Mouse (Mus musculus) neural tube, embryonic 11.5 days (tissue): ENCODE data around the gene Tubg2. TPM values are rescaled to one million over a fixed set of nuclear protein-coding genes. Genes with fewer than 3 reads are reported as not detected.
"Not testable (repeated sequence)": the region's sequence is repeated elsewhere in the genome, so short reads cannot be mapped to it uniquely, and the experiment has no call there.

ENCODE experiments used
- ATAC-seq: fragments of 200-750 bp; cut with Nextera tagmentation; 2 replicates; pipeline ENCODE4 v1.8.0; 2017; ENCODE audit warnings: moderate number of reproducible peaks, mild to moderate bottlenecking, moderate TSS enrichment, moderate library complexity; ENCODE audit not compliant: insufficient read depth, low FRiP score, low TSS enrichment
- DNase-seq: peaks from one replicate; pipeline ENCODE4 v3.0.0-alpha.2; 2015; ENCODE audit warnings: low spot score
- H3K27ac ChIP-seq: fragments of 300-500 bp; sonication (generic); 2 replicates; pipeline ENCODE4 v1.5.1; 2014; ENCODE audit warnings: low read depth, mild to moderate bottlenecking, low read length
- H3K27me3 ChIP-seq: fragments of 300-500 bp; sonication (generic); 2 replicates; pipeline ENCODE4 v1.6.1; 2014; ENCODE audit warnings: mild to moderate bottlenecking, low read length, mixed read lengths; ENCODE audit not compliant: control insufficient read depth, insufficient read depth
- H3K36me3 ChIP-seq: fragments of 300-500 bp; sonication (generic); 2 replicates; pipeline ENCODE4 v1.6.1; 2014; ENCODE audit warnings: mild to moderate bottlenecking, low read length, moderate library complexity, mixed read lengths; ENCODE audit not compliant: control insufficient read depth, insufficient read depth
- H3K4me1 ChIP-seq: fragments of 300-500 bp; sonication (generic); 2 replicates; pipeline ENCODE4 v1.6.1; 2014; ENCODE audit warnings: low read length, mixed read lengths; ENCODE audit not compliant: control insufficient read depth, insufficient read depth
- H3K4me2 ChIP-seq: fragments of 300-500 bp; sonication (generic); 2 replicates; pipeline ENCODE4 v1.6.1; 2014; ENCODE audit warnings: low read depth, mild to moderate bottlenecking, moderate library complexity
- H3K4me3 ChIP-seq: fragments of 300-500 bp; sonication (generic); 2 replicates; pipeline ENCODE4 v1.5.1; 2014; ENCODE audit warnings: low read depth, low read length
- H3K9ac ChIP-seq: fragments of 300-500 bp; sonication (generic); 2 replicates; pipeline ENCODE4 v1.6.1; 2014; ENCODE audit warnings: mild to moderate bottlenecking, low read length
- H3K9me3 ChIP-seq: fragments of 300-500 bp; sonication (generic); 2 replicates; pipeline ENCODE4 v1.6.1; 2016; ENCODE audit warnings: low read length; ENCODE audit not compliant: control insufficient read depth
- WGBS: fragments of 180-500 bp; shearing (Covaris S2); extraction: QIAGEN DNeasy Blood & Tissue Kit; methylation state at CpG from one replicate; pipeline ENCODE4 v1.1.7; 2014; 5-methylcytosine and 5-hydroxymethylcytosine counted together
- polyA plus RNA-seq: library from polyadenylated mRNA; unstranded; fragments of >200 nt; fragmentation: Nextera tagmentation; extraction: Ambion mirVana; gene quantifications from 2 replicates; pipeline ENCODE4 v1.2.1, GENCODE M21; 2014

The Tubg2 gene
- polyA plus RNA-seq, 1 experiment from 2014 or later, result 6.9 TPM

DNA sequence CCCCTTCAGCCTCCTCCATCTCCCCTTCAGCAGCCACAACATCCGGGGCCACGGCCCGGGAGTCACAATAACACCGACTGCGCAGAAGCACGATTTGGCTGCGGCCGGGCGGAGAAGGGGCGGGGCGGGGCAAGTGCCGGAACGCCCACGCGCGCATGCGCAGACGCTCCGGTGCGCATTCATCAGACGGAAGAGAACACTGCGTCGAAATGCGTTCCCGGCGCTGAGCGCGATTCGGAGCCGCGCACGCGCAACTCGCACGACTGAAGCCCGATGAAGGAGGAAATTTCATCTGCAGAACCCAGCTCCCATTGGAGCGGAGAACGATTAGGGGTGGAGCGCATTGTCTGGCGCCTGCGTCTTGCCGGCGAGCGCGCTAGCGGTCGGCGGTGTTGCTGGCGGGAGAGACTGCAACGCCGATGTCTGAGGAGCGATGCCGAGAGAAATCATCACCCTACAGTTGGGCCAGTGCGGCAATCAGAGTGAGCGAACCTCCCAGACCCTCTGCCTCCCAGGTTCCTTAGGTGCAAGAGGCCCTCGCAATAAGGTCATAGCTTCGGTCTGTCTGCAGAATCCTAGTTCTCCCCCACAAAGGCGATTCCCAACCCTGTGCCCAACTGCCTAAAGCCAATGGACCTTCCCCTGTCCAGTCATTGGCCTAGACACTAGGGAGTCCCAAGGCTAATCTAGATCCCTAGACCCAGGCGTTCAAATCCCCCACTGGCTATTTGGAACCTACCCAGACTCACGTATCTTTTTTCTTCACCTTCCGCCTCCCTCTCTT is 35.8 kb upstream of the Tubg2 start, which contains the start of the genes Retreg3 and Tubg1:
Gene Retreg3 (minus strand): TSS at position 133 of the 784 bp plus-strand sequence.
Gene Tubg1 (plus strand): TSS at position 178 of the 784 bp plus-strand sequence.
- H3K9ac ChIP-seq, result peak within 1 kb of the TSS; percentile 91
- H3K4me1 ChIP-seq, result peaks cover 16% of the 10 kb centered on the region; the same call in 1 of the 2 replicates
- no peaks in the 10 kb centered on the region for H3K27me3 ChIP-seq
- H3K36me3 ChIP-seq, result peaks cover 5% of the 10 kb centered on the region
- peak within 1 kb of the TSS; percentile 88 for H3K27ac ChIP-seq
- DNase-seq, result peak; percentile 100
- H3K9me3 ChIP-seq, result no peaks in the 10 kb centered on the region
- peak; percentile 92 for ATAC-seq
- peak within 1 kb of the TSS; percentile 89 for H3K4me3 ChIP-seq
- under 1% methylated on average over 61 of the region's 61 CpGs for whole genome bisulfite sequencing
- H3K4me2 ChIP-seq, result peak within 1 kb of the TSS; percentile 96

DNA sequence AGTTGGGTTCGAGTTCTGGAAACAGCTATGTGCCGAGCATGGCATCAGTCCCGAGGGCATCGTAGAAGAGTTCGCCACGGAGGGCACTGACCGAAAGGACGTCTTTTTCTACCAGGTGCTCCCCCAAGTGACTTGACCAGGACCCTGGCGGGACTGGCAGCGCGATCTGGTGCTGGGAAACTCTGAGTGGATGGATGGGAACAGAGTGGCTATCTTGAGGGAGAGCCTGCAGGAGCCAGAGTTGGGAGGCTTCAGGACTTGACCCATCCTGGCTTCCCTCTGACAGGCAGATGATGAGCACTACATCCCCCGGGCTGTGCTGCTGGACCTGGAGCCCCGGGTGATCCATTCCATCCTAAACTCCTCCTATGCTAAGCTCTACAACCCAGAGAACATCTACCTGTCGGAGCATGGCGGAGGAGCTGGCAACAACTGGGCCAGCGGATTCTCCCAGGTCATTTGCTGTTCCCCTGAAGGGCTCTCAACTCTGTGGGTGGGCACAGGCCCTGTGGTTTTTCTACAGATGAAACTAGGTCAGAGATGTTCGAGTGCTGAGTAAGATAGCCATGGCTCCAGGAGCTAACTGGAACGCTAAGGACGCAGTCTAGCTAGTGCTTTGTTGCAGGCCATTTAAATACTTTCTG is 35.0 kb upstream of the Tubg2 start:
- peaks cover 16% of the 10 kb centered on the region; the same call in 1 of the 2 replicates for H3K4me1 ChIP-seq
- WGBS, result 25% methylated on average over 19 of the region's 19 CpGs
- no peak for DNase-seq
- peak overlapping the region; percentile 89 for H3K4me3 ChIP-seq
- H3K9me3 ChIP-seq, result no peaks in the 10 kb centered on the region
- peak overlapping the region; percentile 84 for H3K9ac ChIP-seq
- H3K36me3 ChIP-seq, result peaks cover 8% of the 10 kb centered on the region
- peak overlapping the region; percentile 88 for H3K27ac ChIP-seq
- peak; percentile 29; the same call in 1 of the 2 replicates for ATAC-seq
- peak overlapping the region; percentile 96 for H3K4me2 ChIP-seq
- H3K27me3 ChIP-seq, result no peaks in the 10 kb centered on the region

DNA sequence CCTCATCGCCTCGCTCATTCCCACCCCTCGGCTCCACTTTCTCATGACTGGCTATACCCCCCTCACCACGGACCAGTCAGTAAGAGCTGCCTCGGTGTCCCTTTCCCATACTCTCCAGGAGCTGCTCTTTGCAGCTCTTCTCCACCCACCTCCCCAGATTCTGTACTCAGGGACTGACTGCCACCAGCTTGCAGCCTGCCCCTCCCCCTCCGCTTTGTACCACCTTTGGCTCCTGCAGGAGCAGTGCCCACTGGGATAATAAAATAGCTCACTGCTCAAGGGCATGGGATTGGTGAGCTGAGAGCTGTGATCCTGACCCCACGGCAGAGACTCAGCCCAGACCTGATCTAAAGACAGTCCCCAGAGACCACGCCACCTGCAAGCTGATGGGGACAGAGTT is 31.2 kb upstream of the Tubg2 start:
- not testable (repeated sequence) for H3K4me3 ChIP-seq, H3K4me1 ChIP-seq, H3K9me3 ChIP-seq, ATAC-seq, H3K4me2 ChIP-seq, H3K27ac ChIP-seq, H3K9ac ChIP-seq, H3K27me3 ChIP-seq, DNase-seq
- WGBS, result 95% methylated on average over 8 of the region's 8 CpGs
- peaks cover 19% of the 10 kb centered on the region for H3K36me3 ChIP-seq

DNA sequence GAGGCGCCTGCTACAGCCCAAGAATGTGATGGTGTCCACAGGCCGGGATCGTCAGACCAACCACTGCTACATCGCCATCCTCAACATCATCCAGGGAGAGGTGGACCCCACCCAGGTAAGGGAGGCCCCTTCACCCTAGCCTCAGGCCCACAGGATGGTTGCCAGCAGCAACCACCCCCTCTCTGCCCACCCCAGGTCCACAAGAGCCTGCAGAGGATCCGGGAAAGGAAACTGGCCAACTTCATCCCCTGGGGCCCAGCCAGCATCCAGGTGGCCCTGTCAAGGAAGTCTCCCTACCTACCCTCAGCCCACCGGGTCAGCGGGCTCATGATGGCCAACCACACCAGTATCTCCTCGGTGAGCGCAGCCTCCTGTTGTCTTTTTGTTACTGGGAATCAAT is 30.7 kb upstream of the Tubg2 start:
- not testable (repeated sequence) for H3K4me2 ChIP-seq, ATAC-seq, H3K4me1 ChIP-seq, H3K27ac ChIP-seq, H3K4me3 ChIP-seq, DNase-seq, H3K9me3 ChIP-seq, H3K9ac ChIP-seq, H3K27me3 ChIP-seq
- 95% methylated on average over 7 of the region's 9 CpGs for WGBS
- peaks cover 19% of the 10 kb centered on the region for H3K36me3 ChIP-seq

DNA sequence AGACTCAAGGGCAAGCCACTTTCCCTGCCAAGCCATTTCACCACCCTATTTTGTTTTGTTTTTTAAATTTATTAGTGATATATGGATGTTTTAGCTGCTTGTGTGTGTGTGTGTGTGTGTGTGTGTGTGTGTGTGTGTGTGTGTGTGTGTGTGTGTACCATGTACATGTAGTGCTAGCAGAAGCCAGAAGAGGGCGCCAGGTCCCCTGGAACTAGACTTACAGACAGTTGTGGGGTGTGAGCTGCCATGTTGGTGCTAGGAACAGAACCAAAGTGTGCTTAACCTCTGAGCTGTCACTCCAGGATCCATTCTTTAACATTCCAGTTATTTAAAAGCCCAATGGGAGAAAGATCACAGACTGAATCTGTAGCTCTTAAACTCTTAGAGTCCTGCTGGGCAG is 28.6 kb upstream of the Tubg2 start:
- Histone ChIP-seq H3K36me3 (peaks cover 17% of the 10 kb centered on the region), H3K4me1 (no peaks in the 10 kb centered on the region), H3K9ac (no peak overlapping the region), H3K27me3 (no peaks in the 10 kb centered on the region), H3K4me2 (no peak overlapping the region), H3K9me3 (no peaks in the 10 kb centered on the region), H3K4me3 (no peak overlapping the region), H3K27ac (no peak overlapping the region)
- WGBS, result 100% methylated on average over 1 of the region's 1 CpGs
- ATAC-seq (no peak), DNase-seq (no peak)

DNA sequence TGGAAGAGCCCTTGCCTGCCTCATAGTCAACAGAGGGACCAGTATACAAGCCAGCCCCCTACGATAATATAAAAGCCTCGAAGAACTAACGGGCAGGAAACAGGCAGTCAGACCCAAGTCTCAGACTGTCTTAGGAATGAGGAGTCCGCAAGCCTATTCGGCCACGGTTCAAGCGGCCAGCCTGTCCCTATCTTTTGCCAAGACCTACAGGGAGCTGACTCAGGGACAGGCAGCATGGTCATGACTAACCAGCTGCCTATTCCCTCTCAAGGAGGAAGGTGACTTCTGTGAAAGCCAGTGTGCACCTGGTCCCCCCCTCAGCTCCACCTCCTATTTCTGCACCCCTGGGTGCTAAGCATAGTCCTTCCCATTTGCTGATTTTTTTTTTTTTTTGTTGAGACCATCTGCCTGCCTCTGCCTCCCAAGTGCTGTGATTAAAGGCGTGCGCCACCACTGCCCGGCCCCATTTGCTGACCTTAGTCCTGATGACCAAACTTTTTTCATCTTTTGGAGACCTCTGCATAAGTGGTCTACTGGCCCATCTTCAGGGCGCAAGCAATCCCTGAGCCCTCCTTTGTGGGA is 26.6 kb upstream of the Tubg2 start:
- Histone ChIP-seq H3K4me3 (no peak overlapping the region), H3K36me3 (peaks cover 17% of the 10 kb centered on the region), H3K4me2 (no peak overlapping the region), H3K27me3 (no peaks in the 10 kb centered on the region), H3K27ac (no peak overlapping the region), H3K9me3 (no peaks in the 10 kb centered on the region), H3K4me1 (no peaks in the 10 kb centered on the region), H3K9ac (no peak overlapping the region)
- no peak for DNase-seq
- WGBS, result 87% methylated on average over 11 of the region's 11 CpGs
- ATAC-seq, result no peak

DNA sequence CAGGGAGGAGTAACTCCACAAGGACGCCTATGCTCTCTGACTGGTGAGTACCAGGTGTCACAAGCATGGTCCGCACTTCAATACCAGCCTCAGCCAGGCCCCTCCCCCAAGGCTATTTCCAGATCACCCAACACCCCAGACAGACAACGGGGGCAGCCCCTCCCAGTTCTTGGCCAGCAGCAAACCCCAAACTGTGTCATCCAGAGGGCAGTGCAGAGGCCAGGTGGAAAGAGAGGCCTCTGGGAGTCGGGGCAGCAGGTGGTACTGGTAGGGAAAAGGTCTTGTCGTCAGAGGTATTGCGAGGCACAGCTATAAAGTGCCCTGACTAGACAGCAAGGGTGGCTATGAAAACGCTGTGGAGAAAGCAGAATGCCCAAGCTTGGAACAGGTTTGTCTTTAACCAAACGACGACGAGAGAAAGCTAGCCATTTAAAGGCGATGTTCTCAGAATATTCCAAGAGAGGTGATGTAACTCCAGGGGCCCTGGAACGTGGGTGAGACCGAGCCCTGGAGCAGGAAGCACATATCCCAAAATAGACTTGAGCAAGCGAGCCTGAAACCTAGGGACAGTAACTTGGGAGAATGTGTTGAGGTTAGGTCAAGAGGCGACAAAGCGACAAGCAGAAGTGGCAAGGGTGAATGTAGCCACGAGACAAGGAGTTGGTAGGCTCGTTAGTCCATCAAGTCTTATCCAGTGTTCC is 25.5 kb upstream of the Tubg2 start:
- no peak for DNase-seq

DNA sequence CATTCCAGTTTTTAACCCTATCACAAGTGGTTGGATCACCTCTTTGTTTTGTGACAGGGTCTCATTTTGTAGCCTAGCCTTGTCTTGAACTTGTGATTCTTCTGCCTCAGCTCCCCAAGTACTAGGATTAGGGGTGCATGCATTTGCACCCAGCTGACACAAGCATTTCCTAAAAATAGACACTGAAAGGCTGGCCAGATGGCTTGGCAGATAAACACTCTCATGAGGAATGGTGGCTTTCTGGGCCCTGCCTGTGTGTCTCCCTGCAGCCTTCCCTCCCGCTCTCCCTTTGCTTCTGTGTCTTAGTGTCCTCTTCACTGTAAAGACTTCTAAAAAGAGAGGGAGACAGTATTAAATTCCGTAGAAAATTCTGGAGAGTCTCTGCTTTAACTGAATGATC is 24.5 kb upstream of the Tubg2 start:
- DNase-seq (no peak), ATAC-seq (no peak)
- H3K27ac ChIP-seq, result no peak overlapping the region
- no peak overlapping the region for H3K4me2 ChIP-seq
- 93% methylated on average over 2 of the region's 2 CpGs for WGBS
- peaks cover 6% of the 10 kb centered on the region for H3K36me3 ChIP-seq
- H3K9me3 ChIP-seq, result no peaks in the 10 kb centered on the region
- no peaks in the 10 kb centered on the region for H3K27me3 ChIP-seq
- no peaks in the 10 kb centered on the region for H3K4me1 ChIP-seq
- no peak overlapping the region for H3K9ac ChIP-seq
- H3K4me3 ChIP-seq, result no peak overlapping the region

More for the DNA sequence above, 25.5 kb upstream of the Tubg2 start:
- 48% methylated on average over 18 of the region's 18 CpGs for WGBS
- Histone ChIP-seq H3K4me2 (no peak overlapping the region), H3K36me3 (peaks cover 14% of the 10 kb centered on the region), H3K4me3 (no peak overlapping the region), H3K9ac (no peak overlapping the region), H3K9me3 (no peaks in the 10 kb centered on the region), H3K27ac (no peak overlapping the region), H3K4me1 (no peaks in the 10 kb centered on the region), H3K27me3 (no peaks in the 10 kb centered on the region)
- ATAC-seq, result no peak
